Mouse (Mus musculus) naive thymus-derived CD4-positive, alpha-beta T cell, adult 2 months (primary cell): ENCODE data around the gene Fkbp5.
A peak's percentile ranks its signal among the peaks of the same experiment; 100 is the strongest.

Experiments
- DNase-seq: peaks from one replicate; pipeline ENCODE4 v3.0.0-alpha.2; 2011; ENCODE audit warnings: low read depth

Fkbp5 gene

GRCm38 (mm10) chr17:28504182-28504581 is 13.1 kb downstream of the Fkbp5 start:
- no peak for DNase-seq

GRCm38 (mm10) chr17:28502196-28502821 is 15.0 kb downstream of the Fkbp5 start:
- no peak for DNase-seq

- DNase-seq, result peak; percentile 2
These were observed 16.9 kb downstream of the Fkbp5 start for GRCm38 (mm10) chr17:28500465-28500864.

- DNase-seq, result no peak
These were observed 18.1 kb downstream of the Fkbp5 start for GRCm38 (mm10) chr17:28499190-28499589.

- no peak for DNase-seq
These were observed 21.5 kb downstream of the Fkbp5 start for GRCm38 (mm10) chr17:28495832-28496231.

- DNase-seq, result no peak
These were observed 26.1 kb downstream of the Fkbp5 start for GRCm38 (mm10) chr17:28491035-28491770.

GRCm38 (mm10) chr17:28488258-28489013 is 28.9 kb downstream of the Fkbp5 start:
- DNase-seq, result peak; percentile 56

GRCm38 (mm10) chr17:28487584-28488257 is 29.6 kb downstream of the Fkbp5 start:
- DNase-seq, result no peak

GRCm38 (mm10) chr17:28486720-28487119 is 30.6 kb downstream of the Fkbp5 start:
- no peak for DNase-seq

GRCm38 (mm10) chr17:28485977-28486400 is 31.3 kb downstream of the Fkbp5 start:
- DNase-seq, result peak; percentile 93

- DNase-seq, result peak; percentile 72
These were observed 31.8 kb downstream of the Fkbp5 start for GRCm38 (mm10) chr17:28485446-28485948.

GRCm38 (mm10) chr17:28484704-28485445 is 32.5 kb downstream of the Fkbp5 start:
- DNase-seq, result peak; percentile 66

GRCm38 (mm10) chr17:28477421-28477820 is 39.9 kb downstream of the Fkbp5 start:
- DNase-seq, result no peak

GRCm38 (mm10) chr17:28476441-28476840 is 40.9 kb downstream of the Fkbp5 start:
- no peak for DNase-seq

GRCm38 (mm10) chr17:28475593-28476325 is 41.6 kb downstream of the Fkbp5 start:
- peak; percentile 45 for DNase-seq

- DNase-seq, result no peak
These were observed 44.6 kb downstream of the Fkbp5 start for GRCm38 (mm10) chr17:28472696-28473095.

- no peak for DNase-seq
These were observed 46.5 kb downstream of the Fkbp5 start for GRCm38 (mm10) chr17:28470876-28471275.

GRCm38 (mm10) chr17:28467749-28468148 is 49.6 kb downstream of the Fkbp5 start:
- DNase-seq, result peak; percentile 72

- no peak for DNase-seq
These were observed 51.4 kb downstream of the Fkbp5 start for GRCm38 (mm10) chr17:28465968-28466367.

- DNase-seq, result no peak
These were observed 53.5 kb downstream of the Fkbp5 start for GRCm38 (mm10) chr17:28463701-28464443.
